Mouse (Mus musculus) kidney, adult 2 months (tissue): ENCODE data around the gene Usp31.

Experiments used
- CTCF ChIP-seq: fragments of 200-500 bp; conservative IDR thresholded peaks from 2 replicates; pipeline ENCODE4 v1.5.1; 2011; ENCODE audit warnings: low read depth, mild to moderate bottlenecking, control low read depth, low read length, moderate library complexity, mixed read lengths; ENCODE audit not compliant: insufficient read depth, insufficient read length
- POLR2A ChIP-seq: fragments of 200-500 bp; IDR thresholded peaks from one replicate; pipeline ENCODE4 v1.6.1; 2011; ENCODE audit warnings: low read depth, low read length, control low read depth

DNA sequence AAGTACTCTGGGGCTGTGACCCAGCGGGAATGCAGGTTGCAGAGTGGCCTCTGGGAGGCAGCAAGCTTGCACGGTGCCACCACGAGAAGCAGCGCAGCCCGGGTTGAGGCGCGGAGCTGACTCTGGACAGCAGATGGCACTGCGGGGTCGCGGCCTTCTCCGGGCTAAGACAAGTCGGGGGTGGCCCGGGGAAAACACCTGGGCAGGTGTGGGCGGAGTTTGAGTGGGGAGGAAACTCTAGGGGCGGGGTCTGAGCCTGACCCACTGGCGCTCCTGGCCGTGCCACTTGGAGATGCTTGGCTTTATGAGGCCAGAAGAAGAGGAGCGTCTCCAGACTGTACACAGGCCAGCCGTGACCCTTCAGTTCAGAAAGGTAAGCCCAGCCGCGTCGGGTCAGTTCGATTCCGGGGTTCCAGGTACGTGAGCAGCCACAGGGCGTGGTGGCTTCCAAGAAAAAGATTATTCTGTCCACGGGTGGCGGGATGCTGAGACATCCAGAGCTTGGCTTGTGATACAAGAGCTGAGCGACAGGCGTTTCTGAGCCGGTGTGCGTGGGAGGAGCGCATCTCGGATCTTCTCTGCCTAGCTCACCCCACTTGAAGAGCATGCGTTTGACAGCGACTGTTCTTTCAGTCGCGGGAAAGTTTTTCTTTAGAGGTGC lies 27.2 kb upstream of the Usp31 start, which contains the start of gene Scnn1g:
- TF ChIP-seq CTCF (peak; percentile 97), POLR2A (peak; percentile 30)
